Mouse (Mus musculus): ENCODE measurements around the gene Ptpru.
"Not testable (repeated sequence)": the region's sequence is repeated elsewhere in the genome, so short reads cannot be mapped to it uniquely, and the experiment has no call there.

Gene Ptpru

GRCm38 (mm10) chr4:131836351-131836881, 1.7 kb downstream of the Ptpru start:
- DNase-seq (ENCODE audit: extremely low spot score, low read depth, low spot score): no peak

- DNase-seq (ENCODE audit: extremely low spot score, low read depth, low spot score): no peak
Observed at GRCm38 (mm10) chr4:131833971-131834609, 4.0 kb downstream of the Ptpru start.

GRCm38 (mm10) chr4:131832759-131833407, 5.2 kb downstream of the Ptpru start:
- no peak for DNase-seq (ENCODE audit: extremely low spot score, low read depth, low spot score)

GRCm38 (mm10) chr4:131831546-131832045, 6.5 kb downstream of the Ptpru start:
- no peak for DNase-seq (ENCODE audit: extremely low spot score, low read depth, low spot score)

GRCm38 (mm10) chr4:131829123-131829522, 9.0 kb downstream of the Ptpru start:
- no peak for DNase-seq (ENCODE audit: extremely low spot score, low read depth, low spot score)

- DNase-seq (ENCODE audit: extremely low spot score, low read depth, low spot score): peak; percentile 70
Observed at GRCm38 (mm10) chr4:131826905-131827304, 11.2 kb downstream of the Ptpru start.

- no peak for DNase-seq (ENCODE audit: extremely low spot score, low read depth, low spot score)
Observed at GRCm38 (mm10) chr4:131825830-131826229, 12.3 kb downstream of the Ptpru start.

- no peak for DNase-seq (ENCODE audit: extremely low spot score, low read depth, low spot score)
Observed at GRCm38 (mm10) chr4:131824939-131825338, 13.1 kb downstream of the Ptpru start.

GRCm38 (mm10) chr4:131822583-131822982, 15.5 kb downstream of the Ptpru start:
- no peak for DNase-seq (ENCODE audit: extremely low spot score, low read depth, low spot score)

GRCm38 (mm10) chr4:131821161-131821731, 16.8 kb downstream of the Ptpru start:
- DNase-seq (ENCODE audit: extremely low spot score, low read depth, low spot score): no peak

GRCm38 (mm10) chr4:131818926-131819325, 19.2 kb downstream of the Ptpru start:
- DNase-seq (ENCODE audit: extremely low spot score, low read depth, low spot score): no peak

- no peak for DNase-seq (ENCODE audit: extremely low spot score, low read depth, low spot score)
Observed at GRCm38 (mm10) chr4:131815774-131816173, 22.3 kb downstream of the Ptpru start.

- no peak for DNase-seq (ENCODE audit: extremely low spot score, low read depth, low spot score)
Observed at GRCm38 (mm10) chr4:131814869-131815268, 23.2 kb downstream of the Ptpru start.

GRCm38 (mm10) chr4:131813798-131814197, 24.3 kb downstream of the Ptpru start:
- no peak for DNase-seq (ENCODE audit: extremely low spot score, low read depth, low spot score)

GRCm38 (mm10) chr4:131812458-131812857, 25.6 kb downstream of the Ptpru start:
- DNase-seq (ENCODE audit: extremely low spot score, low read depth, low spot score): no peak

- no peak for DNase-seq (ENCODE audit: extremely low spot score, low read depth, low spot score)
Observed at GRCm38 (mm10) chr4:131805255-131805654, 32.8 kb downstream of the Ptpru start.

GRCm38 (mm10) chr4:131804732-131805131, 33.4 kb downstream of the Ptpru start:
- DNase-seq (ENCODE audit: extremely low spot score, low read depth, low spot score): not testable (repeated sequence)

- no peak for DNase-seq (ENCODE audit: extremely low spot score, low read depth, low spot score)
Observed at GRCm38 (mm10) chr4:131803846-131804245, 34.2 kb downstream of the Ptpru start.

GRCm38 (mm10) chr4:131798968-131799367, 39.1 kb downstream of the Ptpru start:
- no peak for DNase-seq (ENCODE audit: extremely low spot score, low read depth, low spot score)

GRCm38 (mm10) chr4:131797920-131798319, 40.2 kb downstream of the Ptpru start:
- no peak for DNase-seq (ENCODE audit: extremely low spot score, low read depth, low spot score)

GRCm38 (mm10) chr4:131797483-131797882, 40.6 kb downstream of the Ptpru start:
- no peak for DNase-seq (ENCODE audit: extremely low spot score, low read depth, low spot score)

Data from hindlimb bud, embryonic 11.5 days (tissue).